Mouse (Mus musculus) cortical plate, adult 2 months (tissue): ENCODE results near the gene Tgfbrap1.

Experiments used
- CTCF ChIP-seq: fragments of 200-500 bp; IDR thresholded peaks from 2 replicates; pipeline ENCODE4 v1.5.1; 2011; ENCODE audit warnings: mild to moderate bottlenecking, control low read depth, low read length; ENCODE audit not compliant: insufficient read depth; ENCODE audit errors: extremely low read depth
- POLR2A ChIP-seq: fragments of 200-500 bp; IDR thresholded peaks from 2 replicates; pipeline ENCODE4 v1.6.1; 2011; ENCODE audit warnings: mild to moderate bottlenecking, low read length, control low read depth; ENCODE audit not compliant: insufficient read depth; ENCODE audit errors: extremely low read depth

DNA sequence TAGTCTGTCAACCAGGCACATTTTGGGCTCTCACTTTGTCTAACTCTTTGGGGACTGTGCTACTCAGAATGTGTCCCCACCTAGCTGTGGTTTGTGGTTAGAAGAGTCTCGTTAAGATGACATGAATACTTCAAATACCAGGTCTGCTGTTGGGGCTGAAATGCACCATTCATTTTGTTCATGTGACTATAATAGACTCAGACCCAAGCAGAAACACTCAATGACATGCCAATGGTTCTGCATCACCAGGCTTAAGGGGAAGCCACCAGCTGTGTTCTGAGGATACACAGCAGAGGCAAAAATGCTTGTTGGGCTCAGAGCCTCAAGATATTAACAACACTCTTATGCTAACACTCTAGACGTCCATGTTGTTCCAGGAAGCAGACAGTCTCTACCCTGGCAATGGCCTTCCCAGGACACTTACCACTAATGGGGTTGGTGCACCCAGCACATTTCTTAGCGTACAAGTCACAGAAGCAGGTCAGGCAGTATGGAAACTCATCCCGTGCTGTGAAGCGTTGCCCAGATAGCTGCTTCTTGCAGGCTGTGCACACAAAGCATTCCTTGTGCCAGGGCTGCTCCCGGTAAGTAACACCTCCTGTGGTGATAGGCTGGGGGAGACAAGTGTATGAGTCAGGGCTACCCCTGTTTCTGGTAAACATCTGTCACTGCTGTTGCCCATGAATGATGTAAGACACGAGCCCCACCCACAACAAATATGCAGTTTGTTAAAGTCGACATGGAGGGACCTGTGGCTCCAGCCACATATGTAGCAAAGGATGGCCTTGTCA lies 29.6 kb upstream of the Tgfbrap1 start:
- TF ChIP-seq POLR2A (no peak), CTCF (no peak)
